Mouse (Mus musculus): ENCODE measurements around the gene Ldhd.

The Ldhd gene

GRCm38 (mm10) chr8:111594951-111595350 lies 35.2 kb downstream of the Ldhd start:
- no peak for DNase-seq (ENCODE audit: low spot score)

- DNase-seq (ENCODE audit: low spot score): no peak
These were observed 35.9 kb downstream of the Ldhd start for GRCm38 (mm10) chr8:111594044-111594840.

- DNase-seq (ENCODE audit: low spot score): no peak
These were observed 37.7 kb downstream of the Ldhd start for GRCm38 (mm10) chr8:111592390-111592910.

GRCm38 (mm10) chr8:111591176-111591575 lies 39.0 kb downstream of the Ldhd start:
- DNase-seq (ENCODE audit: low spot score): no peak

- no peak for DNase-seq (ENCODE audit: low spot score)
These were observed 40.0 kb downstream of the Ldhd start for GRCm38 (mm10) chr8:111590214-111590613.

GRCm38 (mm10) chr8:111588336-111588735 lies 41.8 kb downstream of the Ldhd start:
- DNase-seq (ENCODE audit: low spot score): no peak

- DNase-seq (ENCODE audit: low spot score): no peak
These were observed 42.6 kb downstream of the Ldhd start for GRCm38 (mm10) chr8:111587545-111588094.

GRCm38 (mm10) chr8:111584946-111585345 lies 45.2 kb downstream of the Ldhd start:
- DNase-seq (ENCODE audit: low spot score): no peak

- no peak for DNase-seq (ENCODE audit: low spot score)
These were observed 47.8 kb downstream of the Ldhd start for GRCm38 (mm10) chr8:111582386-111582785.

- DNase-seq (ENCODE audit: low spot score): no peak
These were observed 49.9 kb downstream of the Ldhd start for GRCm38 (mm10) chr8:111580306-111580705.

- no peak for DNase-seq (ENCODE audit: low spot score)
These were observed 50.9 kb downstream of the Ldhd start for GRCm38 (mm10) chr8:111579318-111579717.

GRCm38 (mm10) chr8:111577880-111578533 lies 52.2 kb downstream of the Ldhd start:
- DNase-seq (ENCODE audit: low spot score): no peak

GRCm38 (mm10) chr8:111576501-111576900 lies 53.7 kb downstream of the Ldhd start:
- DNase-seq (ENCODE audit: low spot score): no peak

GRCm38 (mm10) chr8:111575492-111575891 lies 54.7 kb downstream of the Ldhd start:
- no peak for DNase-seq (ENCODE audit: low spot score)

- DNase-seq (ENCODE audit: low spot score): no peak
These were observed 56.2 kb downstream of the Ldhd start for GRCm38 (mm10) chr8:111574016-111574415.

Data from urinary bladder, postnatal 25 days (tissue).